Mouse (Mus musculus) ES-E14 (cell line): ENCODE results near the gene Slc25a40.

Experiments used
- CHD2 ChIP-seq: IDR thresholded peaks from 2 replicates; pipeline ENCODE4 v1.6.1; 2014; ENCODE audit warnings: mild to moderate bottlenecking, low read depth, low read length, inconsistent platforms
- HCFC1 ChIP-seq: IDR thresholded peaks from 2 replicates; pipeline ENCODE4 v1.6.1; 2012; ENCODE audit warnings: low read length, inconsistent platforms, borderline replicate concordance; ENCODE audit not compliant: insufficient read depth
- MAFK ChIP-seq: IDR thresholded peaks from 2 replicates; pipeline ENCODE4 v1.6.1; 2014; ENCODE audit warnings: mild to moderate bottlenecking, low read depth, low read length, inconsistent platforms; ENCODE audit not compliant: insufficient read depth
- ZC3H11A ChIP-seq: IDR thresholded peaks from 2 replicates; pipeline ENCODE4 v1.6.1; 2012; ENCODE audit warnings: low read depth, mild to moderate bottlenecking, inconsistent platforms, low read length, borderline replicate concordance
- ZNF384 ChIP-seq: IDR thresholded peaks from 2 replicates; pipeline ENCODE4 v1.6.1; 2012; ENCODE audit warnings: low read depth, low read length, inconsistent platforms

- no peak for TF ChIP-seq ZC3H11A
- TF ChIP-seq CHD2 = no peak
- no peak for TF ChIP-seq ZNF384
- peak; percentile 42; the same call in 1 of the 2 replicates for TF ChIP-seq HCFC1
- no peak for TF ChIP-seq MAFK
Measured at GRCm38 (mm10) chr5:8422157-8422931, at the start of gene Slc25a40, which contains the start of gene Dbf4.
